Mouse (Mus musculus) lung, postnatal 0 days (tissue): ENCODE measurements around the gene Gm16181. TPM values are rescaled to one million over a fixed set of nuclear protein-coding genes. Genes with fewer than 3 reads are reported as not detected.
A peak's percentile ranks its signal among the peaks of the same experiment; 100 is the strongest.

ENCODE experiments used
- ATAC-seq: fragments of 200-750 bp; cut with Nextera tagmentation; 2 replicates; pipeline ENCODE4 v1.8.0; 2017; ENCODE audit warnings: moderate library complexity
- DNase-seq: peaks from one replicate; pipeline ENCODE4 v3.0.0-alpha.2; 2016; ENCODE audit warnings: low spot score
- H3K27ac ChIP-seq: fragments of 300-500 bp; sonication (generic); 2 replicates; pipeline ENCODE4 v1.5.1; 2014; ENCODE audit warnings: antibody characterized with exemption, mild to moderate bottlenecking, low read length, mixed read lengths
- H3K27me3 ChIP-seq: fragments of 300-500 bp; sonication (generic); replicated peaks from 2 replicates; pipeline ENCODE4 v1.6.1; 2014; ENCODE audit warnings: low read length, mixed read lengths; ENCODE audit not compliant: insufficient read depth
- H3K36me3 ChIP-seq: fragments of 300-500 bp; sonication (generic); 2 replicates; pipeline ENCODE4 v1.6.1; 2014; ENCODE audit warnings: low read length, mixed read lengths; ENCODE audit not compliant: insufficient read depth
- H3K4me1 ChIP-seq: fragments of 300-500 bp; sonication (generic); 2 replicates; pipeline ENCODE4 v1.6.1; 2014; ENCODE audit warnings: antibody characterized with exemption, low read depth, low read length, mixed read lengths; ENCODE audit not compliant: insufficient read depth
- H3K4me2 ChIP-seq: fragments of 300-500 bp; sonication (generic); replicated peaks from 2 replicates; pipeline ENCODE4 v1.6.1; 2014; ENCODE audit warnings: low read depth, mild to moderate bottlenecking, low read length, moderate library complexity, mixed read lengths
- H3K4me3 ChIP-seq: fragments of 300-500 bp; sonication (generic); 2 replicates; pipeline ENCODE4 v1.5.1; 2014; ENCODE audit warnings: low read depth, low read length
- H3K9ac ChIP-seq: fragments of 300-500 bp; sonication (generic); replicated peaks from 2 replicates; pipeline ENCODE4 v1.6.1; 2014; ENCODE audit warnings: low read depth, mild to moderate bottlenecking
- H3K9me3 ChIP-seq: fragments of 300-500 bp; sonication (generic); 2 replicates; pipeline ENCODE4 v1.6.1; 2016; ENCODE audit warnings: low read length, mixed read lengths
- CTCF ChIP-seq: IDR thresholded peaks from 2 replicates; pipeline ENCODE4 v1.5.1; 2016; ENCODE audit warnings: antibody characterized with exemption, mild to moderate bottlenecking
- EP300 ChIP-seq: IDR thresholded peaks from 2 replicates; pipeline ENCODE4 v1.6.1; 2016; ENCODE audit warnings: antibody characterized with exemption, mild to moderate bottlenecking, control low read depth
- WGBS: fragments of 180-500 bp; shearing (Covaris S2); extraction: QIAGEN DNeasy Blood & Tissue Kit; methylation state at CpG from one replicate; pipeline ENCODE4 v1.1.7; 2014; 5-methylcytosine and 5-hydroxymethylcytosine counted together
- polyA plus RNA-seq: library from polyadenylated mRNA; unstranded; fragments of >200 nt; fragmentation: Nextera tagmentation; extraction: Ambion mirVana; gene quantifications from 2 replicates; pipeline ENCODE4 v1.2.1, GENCODE M21; 2015

The Gm16181 gene
- polyA plus RNA-seq, 1 experiment from 2014 or later, result not detected

DNA sequence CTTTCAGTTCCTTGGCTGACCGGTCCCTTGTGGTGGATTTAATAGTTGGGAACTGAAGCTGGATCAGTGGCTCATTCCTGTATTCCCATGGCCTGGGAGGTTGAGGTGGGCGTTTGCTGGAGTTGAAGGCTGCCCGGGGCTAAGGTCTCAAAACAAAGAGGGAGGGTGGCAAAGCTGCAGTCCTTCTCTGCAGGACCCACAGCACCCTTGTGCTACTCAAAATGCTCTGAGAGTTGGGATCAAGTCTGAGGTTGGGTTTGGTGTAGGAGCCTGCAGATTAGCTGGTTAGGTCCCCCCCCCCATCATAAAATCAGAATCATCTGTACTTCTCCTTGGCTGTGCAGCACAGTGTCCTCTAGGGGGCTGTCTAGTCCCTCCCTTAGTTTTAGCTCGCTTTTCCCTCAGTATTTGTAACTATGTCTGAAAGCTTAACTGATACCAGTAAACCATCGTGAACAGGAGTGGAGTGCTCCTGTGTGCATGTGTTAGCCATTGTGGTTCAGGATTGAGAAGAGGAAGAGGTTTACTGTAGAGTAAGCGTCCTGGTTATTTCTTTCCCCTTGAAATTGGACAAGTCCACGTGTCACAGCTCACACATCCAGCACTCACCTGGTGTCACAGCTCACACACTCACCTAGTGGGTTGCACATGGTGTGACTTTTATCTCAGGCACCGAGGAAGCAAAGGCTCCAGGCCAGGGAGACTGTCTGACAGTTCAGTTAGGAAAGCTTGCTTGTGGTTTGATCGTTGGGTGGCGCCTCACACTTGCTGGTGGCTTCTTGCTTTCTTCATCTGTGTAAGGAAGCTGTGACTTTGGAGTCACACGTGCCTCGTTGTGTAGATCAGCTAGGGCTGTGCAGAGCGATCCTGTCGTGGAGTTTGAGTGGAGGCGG, 25.3 kb downstream of the Gm16181 start:
- Histone ChIP-seq H3K4me2 (no peak overlapping the region), H3K27me3 (no peaks in the 10 kb centered on the region), H3K36me3 (peaks cover 47% of the 10 kb centered on the region), H3K9me3 (no peaks in the 10 kb centered on the region), H3K27ac (peak overlapping the region; percentile 47; the same call in 1 of the 2 replicates), H3K4me1 (peaks cover 15% of the 10 kb centered on the region), H3K9ac (no peak overlapping the region), H3K4me3 (no peak overlapping the region)
- WGBS, result 67% methylated on average over 15 of the region's 15 CpGs
- DNase-seq (peak; percentile 67), ATAC-seq (no peak)
- TF ChIP-seq EP300 (no peak), CTCF (peak; percentile 65)

DNA sequence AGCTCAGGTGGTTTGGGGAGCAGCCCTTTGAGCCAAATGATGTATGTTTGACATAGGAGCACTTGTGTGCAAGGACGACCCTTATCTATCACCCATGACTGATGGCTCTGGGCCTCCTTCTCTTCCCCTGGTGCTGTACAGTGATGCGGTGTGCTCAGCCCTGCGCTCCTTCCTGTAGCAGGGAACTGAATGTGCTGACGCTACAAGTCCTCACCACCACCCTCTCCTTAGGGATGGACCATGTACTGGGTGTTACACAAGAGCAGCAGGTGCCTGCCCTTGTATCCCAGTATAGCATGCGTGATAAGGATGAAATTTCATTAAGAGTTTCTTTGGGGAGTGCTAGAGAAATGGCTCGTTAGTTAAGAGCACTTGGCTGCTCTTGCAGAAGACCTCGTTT, 26.5 kb downstream of the Gm16181 start:
- H3K4me3 ChIP-seq, result no peak overlapping the region
- no peak overlapping the region for H3K27ac ChIP-seq
- ATAC-seq, result 0 out of 2 replicates have a peak, but pooled peaks have one; percentile 18
- H3K36me3 ChIP-seq, result peaks cover 47% of the 10 kb centered on the region
- H3K4me1 ChIP-seq, result peaks cover 14% of the 10 kb centered on the region
- no peak for TF ChIP-seq CTCF
- no peak for TF ChIP-seq EP300
- no peaks in the 10 kb centered on the region for H3K9me3 ChIP-seq
- DNase-seq, result peak; percentile 44
- no peaks in the 10 kb centered on the region for H3K27me3 ChIP-seq
- H3K9ac ChIP-seq, result no peak overlapping the region
- no peak overlapping the region for H3K4me2 ChIP-seq
- 54% methylated on average over 6 of the region's 7 CpGs for WGBS

DNA sequence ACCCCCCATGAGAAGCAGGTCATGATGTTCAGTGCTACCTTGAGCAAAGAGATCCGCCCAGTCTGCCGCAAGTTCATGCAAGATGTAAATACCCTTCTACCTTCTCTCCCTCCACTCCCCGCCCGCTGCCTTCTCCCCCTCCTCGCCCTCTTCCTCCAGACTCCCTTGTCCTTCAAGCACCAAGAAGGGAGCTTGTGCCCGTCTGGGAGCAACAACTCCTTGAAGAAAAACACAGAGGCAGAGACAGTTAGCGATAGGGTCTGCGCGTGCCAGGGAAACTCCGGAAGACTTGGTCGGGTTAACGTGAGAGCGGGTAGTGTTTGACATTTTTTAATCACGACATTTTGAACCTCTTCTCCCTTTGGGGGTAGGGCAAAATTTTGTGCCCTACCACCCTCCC, 28.4 kb downstream of the Gm16181 start:
- no peak for DNase-seq
- H3K27me3 ChIP-seq, result no peaks in the 10 kb centered on the region
- H3K4me3 ChIP-seq, result no peak overlapping the region
- no peak overlapping the region for H3K4me2 ChIP-seq
- WGBS, result 76% methylated on average over 14 of the region's 14 CpGs
- H3K9me3 ChIP-seq, result no peaks in the 10 kb centered on the region
- peaks cover 8% of the 10 kb centered on the region for H3K4me1 ChIP-seq
- H3K9ac ChIP-seq, result no peak overlapping the region
- TF ChIP-seq EP300 (no peak), CTCF (no peak)
- no peak for ATAC-seq
- H3K27ac ChIP-seq, result 0 out of 2 replicates have a peak overlapping the region, but pooled peaks have one; percentile 10
- peaks cover 52% of the 10 kb centered on the region for H3K36me3 ChIP-seq

DNA sequence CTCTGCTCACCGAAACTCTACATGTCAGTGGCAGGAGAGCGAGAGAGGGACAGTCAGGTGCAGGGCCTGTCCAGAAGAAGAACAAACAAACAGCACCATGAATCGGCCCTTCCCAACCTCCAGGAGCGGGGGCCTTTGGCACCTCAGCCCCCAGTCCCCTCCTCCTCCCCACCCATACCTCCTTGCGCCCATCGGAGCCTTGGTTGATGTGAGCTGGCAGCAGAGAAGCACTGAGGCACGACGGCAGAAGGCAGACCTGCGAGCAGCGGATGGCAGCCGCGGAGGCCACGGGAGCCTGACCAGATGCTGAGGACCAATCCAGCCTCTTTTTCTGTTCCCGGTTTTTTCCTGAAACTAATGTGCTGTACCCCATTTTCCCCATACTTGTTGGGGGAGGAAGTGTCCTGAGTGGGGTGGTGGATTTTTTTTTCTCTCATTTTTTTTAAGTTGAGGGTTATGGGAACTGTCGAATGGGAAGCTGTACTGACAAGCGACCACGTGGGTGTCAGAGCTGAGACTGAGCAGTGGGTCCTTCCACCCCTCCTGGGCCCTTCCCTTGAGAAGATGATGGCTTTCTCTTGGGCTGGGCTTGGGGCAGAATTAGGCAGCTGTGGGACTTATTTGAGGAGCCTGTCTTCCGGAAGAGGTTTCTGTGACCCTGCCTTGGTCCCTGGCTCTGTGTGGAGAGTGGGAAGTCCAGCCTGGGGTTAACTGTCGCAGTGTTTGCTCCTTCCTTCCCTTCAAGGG, 29.0 kb downstream of the Gm16181 start:
- Histone ChIP-seq H3K4me2 (no peak overlapping the region), H3K9ac (no peak overlapping the region), H3K4me1 (peaks cover 6% of the 10 kb centered on the region; the same call in 1 of the 2 replicates), H3K36me3 (peaks cover 48% of the 10 kb centered on the region), H3K4me3 (no peak overlapping the region), H3K27me3 (no peaks in the 10 kb centered on the region), H3K27ac (no peak overlapping the region), H3K9me3 (no peaks in the 10 kb centered on the region)
- TF ChIP-seq EP300 (no peak), CTCF (no peak)
- 83% methylated on average over 19 of the region's 19 CpGs for WGBS
- DNase-seq, result no peak
- no peak for ATAC-seq

DNA sequence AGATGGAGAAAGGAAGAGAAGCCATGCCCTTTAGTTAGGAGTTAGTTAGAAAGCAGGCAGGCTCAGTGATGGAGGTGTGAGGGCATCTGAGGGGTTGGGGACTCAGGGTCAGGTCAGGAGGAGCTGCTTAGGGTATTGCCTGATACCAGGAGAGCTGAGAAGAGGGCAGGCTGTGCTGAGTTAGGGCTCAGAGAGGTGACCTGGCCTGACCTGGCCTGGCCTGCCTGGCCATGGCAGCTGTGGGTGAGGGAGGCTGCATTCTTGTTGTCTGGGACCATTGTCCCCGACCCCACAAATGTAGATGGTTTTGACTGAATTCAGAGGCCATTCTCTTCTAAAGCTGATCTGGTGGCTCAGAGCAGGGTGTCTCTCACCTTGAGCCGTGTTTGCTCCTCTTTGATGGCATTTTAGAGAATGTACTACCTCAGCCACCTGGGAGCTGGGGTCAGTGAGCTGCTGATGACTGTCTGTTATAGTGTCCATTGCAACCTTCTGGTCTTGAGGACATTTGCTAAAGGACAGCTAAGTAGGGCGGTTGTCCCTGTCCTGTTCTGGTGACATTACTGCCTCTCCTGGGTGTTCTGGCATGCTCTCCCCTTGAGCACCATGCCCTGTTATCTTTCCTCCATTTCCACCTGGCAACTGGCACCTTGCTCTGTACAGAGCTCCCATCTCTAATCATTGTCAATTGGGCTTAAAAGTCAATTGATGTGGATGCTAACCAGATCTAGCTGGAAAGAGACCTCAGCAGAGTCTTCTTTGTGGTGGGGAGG, 29.9 kb downstream of the Gm16181 start:
- Histone ChIP-seq H3K9ac (no peak overlapping the region), H3K4me3 (no peak overlapping the region), H3K4me2 (no peak overlapping the region), H3K27ac (peak overlapping the region; percentile 51; the same call in 1 of the 2 replicates), H3K4me1 (no peaks in the 10 kb centered on the region), H3K9me3 (no peaks in the 10 kb centered on the region), H3K27me3 (no peaks in the 10 kb centered on the region), H3K36me3 (peaks cover 41% of the 10 kb centered on the region)
- 80% methylated on average over 3 of the region's 3 CpGs for WGBS
- no peak for DNase-seq
- TF ChIP-seq CTCF, result no peak
- no peak for ATAC-seq
